Mouse (Mus musculus): Measurements from ENCODE around the gene Gpr107.

Gpr107 gene

DNA sequence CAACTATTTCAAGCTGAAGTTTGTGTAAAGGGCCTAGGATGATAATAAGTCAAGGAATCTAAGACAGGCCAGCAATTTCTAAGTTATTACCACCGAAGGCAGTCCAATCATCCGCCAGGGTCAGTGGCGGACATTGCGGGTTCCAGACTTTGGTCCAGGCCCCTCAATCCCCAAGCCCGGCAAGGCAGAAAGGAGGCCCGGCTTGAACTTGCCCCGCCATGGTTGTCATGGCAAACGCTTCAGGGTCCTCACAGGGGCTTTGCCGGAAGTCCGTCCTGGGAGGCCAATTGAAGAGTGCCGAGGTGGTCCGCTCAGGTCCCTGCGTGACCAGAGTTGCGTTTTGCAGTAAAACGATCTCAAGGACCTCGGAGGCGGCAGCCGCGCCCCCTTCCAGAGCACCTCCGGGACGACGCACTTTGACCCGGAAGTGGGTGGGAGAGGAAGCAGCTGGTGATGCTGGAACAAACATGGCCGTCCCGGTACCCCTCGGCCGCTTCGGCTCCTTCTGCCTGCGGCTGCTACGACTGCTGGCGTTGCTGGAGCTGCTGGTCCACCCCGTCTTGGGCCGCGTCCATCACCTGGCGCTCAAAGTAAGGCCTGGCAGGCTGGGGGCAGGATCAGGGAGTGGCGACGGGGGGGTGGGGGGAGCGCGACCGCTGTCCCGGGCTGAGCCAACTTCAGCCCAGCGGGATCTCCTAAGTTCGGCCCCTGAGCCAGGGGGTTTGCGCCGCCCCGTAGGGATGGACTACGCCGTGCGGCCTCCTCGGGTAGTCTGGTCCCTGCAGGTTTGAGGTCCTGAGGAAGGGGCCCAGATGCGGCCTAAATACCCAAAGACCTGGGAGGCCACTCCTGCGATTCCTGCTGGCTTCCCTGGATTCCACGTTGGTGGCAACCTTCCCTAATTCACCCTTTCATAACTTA lies at the start of gene Gpr107:
Gene Gpr107, plus strand, starts transcription at position 425 of the 921 bp plus-strand sequence.
- peak; percentile 77 for DNase-seq (ENCODE audit: low read depth, low spot score)

DNA sequence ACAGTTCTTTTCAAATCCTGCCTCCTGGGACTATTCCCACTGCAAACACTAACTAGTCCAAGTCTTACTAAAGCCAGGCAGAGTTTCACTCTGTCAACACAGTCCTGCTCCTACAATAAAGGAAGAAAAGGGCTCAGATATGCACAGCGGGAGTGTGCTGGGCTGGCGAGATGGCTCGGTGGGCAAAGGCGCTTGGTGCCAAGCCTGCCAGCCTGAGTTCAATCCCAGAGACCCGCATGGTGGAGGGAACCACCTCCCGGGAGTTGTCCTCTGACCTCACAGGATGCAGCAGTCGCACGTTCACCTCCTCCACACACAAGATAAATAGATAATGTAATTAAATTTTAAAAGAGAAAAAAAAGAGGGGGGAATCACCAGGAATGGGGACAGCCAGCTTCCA lies 48.8 kb upstream of the Gpr107 start:
- DNase-seq (ENCODE audit: low read depth, low spot score): no peak

DNA sequence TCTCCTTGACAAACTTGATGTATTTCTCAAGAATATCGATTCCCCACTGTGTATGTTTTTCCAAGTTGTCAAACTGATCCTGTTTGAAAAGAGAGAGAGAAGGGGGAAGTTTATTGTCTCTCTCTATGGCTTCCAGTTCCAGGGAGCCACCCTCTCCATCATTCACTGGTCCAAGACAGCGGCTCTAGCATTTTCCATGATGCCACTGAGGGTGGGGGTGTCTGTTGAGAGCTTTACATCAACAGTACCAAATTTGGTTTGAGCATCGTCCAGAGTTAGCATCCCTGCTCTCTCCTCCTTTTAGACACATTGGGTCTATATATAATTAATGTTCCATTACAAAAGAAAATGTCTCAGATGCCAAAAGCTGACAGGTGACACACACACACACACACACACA lies 46.8 kb upstream of the Gpr107 start:
- DNase-seq (ENCODE audit: low read depth, low spot score): no peak

DNA sequence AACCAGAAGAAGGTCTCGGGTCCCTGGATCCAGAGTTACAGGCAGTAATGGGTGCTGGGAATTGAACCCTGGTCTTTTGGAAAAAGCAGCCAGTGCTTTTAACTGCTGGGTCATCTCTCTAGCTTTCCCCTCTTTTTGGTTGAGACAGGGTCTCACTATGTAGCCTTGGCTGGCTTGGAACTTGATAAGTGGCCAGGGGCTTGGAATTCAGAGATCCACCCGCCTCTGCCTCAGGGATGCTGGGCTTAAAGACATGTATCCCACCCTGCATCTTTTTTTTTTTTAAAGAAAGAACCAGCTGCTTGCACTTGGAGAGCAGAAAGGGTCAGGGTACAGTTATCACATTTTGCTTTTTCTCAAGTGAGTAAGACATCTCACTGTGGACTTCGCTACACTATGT lies 46.1 kb upstream of the Gpr107 start:
- no peak for DNase-seq (ENCODE audit: low read depth, low spot score)

DNA sequence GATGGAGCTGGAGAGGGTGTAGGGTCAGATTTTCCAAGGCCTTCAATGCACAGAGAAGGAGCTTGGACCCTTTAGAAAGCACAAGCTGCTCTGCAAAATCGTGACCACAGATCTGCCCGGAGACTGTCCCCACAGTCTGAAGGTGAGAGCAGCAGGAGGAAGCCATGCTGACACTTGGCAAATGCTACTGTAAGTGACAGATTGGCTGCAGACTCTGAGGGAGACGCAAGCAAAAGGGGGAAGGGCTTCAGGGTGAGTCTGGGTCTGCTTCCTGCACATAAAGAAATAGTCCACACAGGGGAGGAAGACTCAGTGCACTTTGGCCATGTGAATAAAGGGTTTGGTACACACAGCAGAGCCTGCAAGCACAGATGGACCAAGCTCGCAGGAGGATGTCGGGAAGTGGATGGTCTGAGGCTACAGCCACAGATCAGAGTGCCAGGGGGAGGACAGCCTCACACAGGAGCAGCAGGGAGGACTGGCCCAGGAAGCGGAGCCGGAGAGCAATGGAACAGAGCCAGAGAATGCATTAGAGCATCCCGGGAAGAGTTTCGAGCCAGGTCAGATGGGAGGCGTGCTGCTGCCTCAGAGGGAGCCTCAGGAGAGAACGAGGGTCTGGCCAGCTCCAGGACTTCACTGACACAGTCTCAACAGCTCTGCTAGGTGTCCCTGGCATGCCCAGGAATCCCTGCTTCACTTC lies 45.3 kb upstream of the Gpr107 start:
- DNase-seq (ENCODE audit: low read depth, low spot score): no peak

DNA sequence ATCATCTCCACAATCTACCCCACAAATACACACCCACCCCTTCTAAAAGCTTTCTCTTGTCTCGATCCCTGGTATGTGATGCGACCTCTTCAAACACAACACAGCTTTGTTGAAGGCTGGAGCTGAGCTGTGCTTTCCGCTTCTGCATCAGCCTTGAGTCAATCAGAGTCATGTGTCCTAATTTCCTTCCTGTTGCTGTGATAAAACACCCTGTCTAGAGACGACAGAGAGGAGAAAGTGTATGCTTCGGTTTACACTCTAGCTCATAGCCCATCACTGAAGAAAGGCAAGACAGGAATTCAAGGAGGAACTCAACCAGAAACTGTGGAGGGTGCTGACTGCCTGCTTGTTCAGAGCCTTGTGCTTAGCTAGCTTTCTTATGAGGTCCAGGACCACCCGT lies 43.9 kb upstream of the Gpr107 start:
- no peak for DNase-seq (ENCODE audit: low read depth, low spot score)

DNA sequence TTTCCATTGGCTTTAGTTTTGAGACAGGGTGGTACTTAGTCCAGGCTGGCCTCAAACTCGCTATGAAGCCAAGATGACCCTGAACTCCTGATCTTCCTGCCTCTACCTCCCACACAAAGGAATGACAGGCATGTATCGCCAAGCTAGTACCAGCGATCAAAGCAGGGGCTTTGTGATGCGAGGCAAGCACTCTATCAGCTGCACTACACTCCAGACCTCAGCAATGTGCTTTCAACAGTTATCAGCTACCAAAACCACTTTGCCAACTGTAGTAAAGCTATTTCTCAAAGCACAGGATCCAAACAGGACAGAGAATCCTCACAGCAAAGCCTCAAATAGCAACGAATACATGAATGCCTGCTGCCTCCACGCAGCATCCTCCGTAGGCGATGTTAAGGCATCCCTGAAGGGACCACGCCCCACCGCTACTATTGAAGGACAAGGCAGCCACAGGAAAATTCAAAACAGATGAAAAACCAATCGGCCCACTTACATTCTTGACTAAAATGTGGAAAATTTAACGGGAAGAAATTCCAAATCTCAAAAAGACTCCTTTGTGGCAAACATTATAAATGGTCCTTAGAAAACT lies 42.1 kb upstream of the Gpr107 start:
- DNase-seq (ENCODE audit: low read depth, low spot score): no peak

DNA sequence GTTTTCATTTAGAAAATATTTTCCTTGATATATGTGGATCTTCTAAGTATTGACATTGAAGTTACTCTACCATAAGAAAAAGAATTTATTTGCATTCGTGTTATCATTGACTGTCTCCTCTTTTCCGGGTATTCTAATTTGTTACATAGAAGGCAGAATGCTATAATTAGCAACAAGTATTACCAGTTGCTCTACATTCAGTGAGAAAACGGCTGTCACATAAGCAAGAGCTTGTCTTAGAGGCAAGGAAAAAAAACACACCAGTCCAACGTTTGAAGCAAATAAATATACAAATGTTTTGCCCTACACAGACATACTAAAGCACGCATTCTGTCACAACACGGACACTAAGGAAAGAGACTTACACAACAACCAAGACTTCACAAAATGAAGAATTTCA lies 40.4 kb upstream of the Gpr107 start:
- no peak for DNase-seq (ENCODE audit: low read depth, low spot score)

DNA sequence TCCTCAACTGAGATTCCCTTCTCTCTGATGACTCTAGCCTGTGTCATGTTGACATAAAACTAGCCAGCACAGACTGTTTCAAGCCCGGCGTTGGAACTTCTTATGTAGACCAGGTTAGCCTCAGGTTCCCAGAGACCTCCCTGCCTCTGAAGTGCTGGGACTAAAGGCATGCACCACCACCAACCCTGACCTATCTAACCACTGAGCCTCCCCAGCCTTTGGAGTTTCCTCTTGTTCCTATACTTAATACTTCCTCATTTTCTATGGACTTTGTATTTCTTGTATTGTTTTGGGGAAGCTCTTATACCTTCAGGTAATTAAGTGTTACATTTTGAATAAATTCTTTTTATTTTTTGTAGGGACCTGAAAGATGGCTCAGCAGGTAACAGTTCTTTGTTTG lies 37.9 kb upstream of the Gpr107 start:
- no peak for DNase-seq (ENCODE audit: low read depth, low spot score)

DNA sequence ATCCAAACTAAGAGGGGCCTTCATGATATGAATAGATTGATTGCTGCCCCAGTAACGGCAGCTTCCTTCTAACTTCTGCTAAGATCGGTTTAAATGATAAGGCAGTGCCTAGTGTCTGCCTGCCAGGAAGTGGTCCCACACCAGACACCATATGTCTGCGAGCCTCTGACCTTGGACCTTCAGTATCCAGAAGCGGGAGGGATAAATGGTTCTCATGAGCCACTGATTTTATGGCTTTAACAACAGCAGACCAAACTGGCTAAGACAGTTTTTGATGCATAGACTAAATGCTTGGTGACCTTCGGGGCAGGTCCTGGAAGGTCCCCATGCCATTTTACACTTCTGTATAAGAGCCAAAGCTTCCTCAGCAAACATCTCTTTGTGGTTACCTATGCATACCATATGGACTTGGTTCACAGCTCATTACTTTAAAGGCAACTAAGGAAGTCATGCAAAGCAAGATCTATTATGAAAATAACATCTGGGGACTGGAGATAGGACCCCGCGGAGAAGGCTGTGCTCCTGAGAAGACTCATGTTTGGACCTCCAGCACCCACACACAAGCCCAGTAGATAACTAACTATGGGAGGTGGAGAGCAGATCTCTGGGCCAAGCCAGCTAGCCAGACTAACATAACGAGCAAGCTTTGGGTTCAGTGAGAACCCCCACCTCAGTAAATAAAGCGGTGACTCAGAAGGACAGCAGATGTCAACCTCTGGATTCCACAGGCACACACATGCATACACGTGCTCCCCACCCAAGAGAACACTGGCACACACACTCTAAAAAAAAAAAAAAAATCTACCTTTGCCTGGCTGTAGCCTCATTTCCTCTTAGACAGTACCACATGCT lies 36.8 kb upstream of the Gpr107 start:
- DNase-seq (ENCODE audit: low read depth, low spot score): no peak

DNA sequence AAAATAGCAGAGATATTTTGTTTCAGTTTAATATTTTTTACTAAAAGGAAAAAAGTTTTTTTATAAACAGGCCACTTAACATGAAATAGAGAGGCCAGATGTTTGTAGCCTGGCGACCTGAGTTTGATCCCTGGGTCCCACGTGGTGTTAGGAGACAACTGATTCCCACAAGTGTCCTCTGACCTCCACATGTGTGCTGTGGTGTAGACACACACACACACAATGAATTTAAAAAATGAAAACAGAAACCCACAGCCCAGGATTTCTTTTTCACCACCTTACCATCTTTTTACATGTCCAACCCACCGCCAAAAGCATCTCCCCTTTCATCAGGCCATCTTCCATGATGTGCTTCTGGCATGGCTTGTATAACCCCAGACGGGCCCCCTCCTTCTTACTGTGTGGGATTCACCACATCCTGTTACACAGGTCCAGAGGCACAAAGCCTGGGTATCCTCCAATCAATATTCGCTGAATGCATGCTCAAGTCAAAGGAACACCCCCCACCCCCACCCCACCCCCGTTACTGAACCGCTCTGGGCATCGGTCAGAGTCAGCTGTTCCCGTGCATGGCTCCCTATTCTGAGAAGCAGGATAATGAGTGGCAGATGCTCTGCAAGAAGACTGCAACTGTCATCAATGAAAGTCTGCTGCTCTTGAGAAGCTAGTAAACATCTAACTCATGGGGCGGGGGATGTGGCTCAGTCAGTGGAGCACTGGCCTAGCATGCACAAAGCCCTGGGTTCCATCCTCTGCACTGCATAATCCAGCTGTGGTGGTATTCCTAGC lies 36.0 kb upstream of the Gpr107 start:
- DNase-seq (ENCODE audit: low read depth, low spot score): no peak

DNA sequence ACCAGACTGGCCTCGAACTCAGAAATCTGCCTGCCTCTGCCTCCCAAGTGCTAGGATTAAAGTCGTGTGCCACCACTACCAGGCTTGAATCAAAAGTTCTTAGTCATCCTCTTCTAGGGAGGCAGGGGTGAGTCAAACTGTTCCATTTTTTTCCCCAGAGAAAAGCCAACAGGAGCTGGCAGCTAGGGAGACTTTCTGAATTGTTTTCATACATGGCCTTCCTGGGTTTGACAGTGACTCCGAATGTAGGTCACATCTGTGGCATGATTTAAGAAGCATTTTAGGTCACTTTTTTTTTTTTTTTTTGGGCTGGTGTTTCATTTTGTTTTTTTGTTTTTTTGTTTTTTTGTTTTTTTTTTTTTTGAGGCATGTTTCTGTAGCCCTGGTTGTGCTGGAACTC lies 33.9 kb upstream of the Gpr107 start:
- DNase-seq (ENCODE audit: low read depth, low spot score): no peak

DNA sequence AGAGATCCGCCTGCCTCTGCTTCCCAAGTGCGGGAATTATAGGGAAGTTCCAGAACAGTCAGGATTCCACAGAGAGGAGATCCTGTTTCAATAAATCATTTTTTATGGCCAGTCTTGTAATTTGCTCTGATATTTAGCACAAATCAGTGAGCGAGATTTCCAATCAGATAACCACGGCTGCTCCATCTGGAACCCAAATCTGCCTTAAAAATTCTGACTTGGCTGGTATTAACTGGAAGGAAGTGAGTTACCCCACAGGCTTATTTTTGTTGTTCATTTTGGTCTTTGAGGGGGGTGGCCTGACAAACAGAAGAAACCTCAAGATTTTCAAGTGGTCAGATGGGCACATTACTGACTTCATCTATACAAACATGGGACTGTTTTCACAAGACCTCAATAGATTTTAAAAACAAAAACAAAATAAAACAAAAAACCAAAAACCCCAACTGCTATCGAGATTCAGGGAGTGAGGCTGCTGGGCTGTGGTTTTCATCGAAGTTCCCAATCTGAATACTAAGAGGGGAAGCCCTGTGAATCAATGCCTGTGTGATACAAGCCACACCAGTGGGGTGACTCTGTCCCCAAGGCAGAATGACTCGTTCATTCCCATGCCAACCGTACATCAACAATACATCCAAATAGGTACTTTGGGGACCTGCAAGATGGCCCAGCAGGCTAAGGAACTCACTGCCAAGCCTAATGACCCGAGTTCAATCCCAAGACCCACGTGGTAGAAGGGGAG lies 33.3 kb upstream of the Gpr107 start:
- no peak for DNase-seq (ENCODE audit: low read depth, low spot score)

DNA sequence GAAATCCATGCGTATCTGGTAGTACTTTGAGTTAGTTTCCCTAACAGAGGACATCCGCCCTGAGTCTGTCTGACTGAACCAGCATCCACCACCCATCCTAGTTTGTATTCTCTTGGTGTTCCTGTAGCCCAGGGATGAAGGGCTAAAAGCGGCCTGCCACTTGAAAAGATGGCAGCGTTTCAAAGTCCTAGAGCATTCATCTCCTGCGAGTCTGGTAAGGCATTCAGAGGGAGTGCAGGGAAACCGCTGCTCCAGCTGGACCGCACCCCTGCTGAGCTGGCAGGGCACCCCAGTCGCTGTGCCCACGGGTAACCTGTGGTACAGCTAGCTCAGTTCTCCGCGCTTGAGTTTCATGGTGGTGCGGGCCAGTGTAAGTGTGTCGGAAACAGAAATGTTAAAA lies 32.3 kb upstream of the Gpr107 start:
- DNase-seq (ENCODE audit: low read depth, low spot score): no peak

DNA sequence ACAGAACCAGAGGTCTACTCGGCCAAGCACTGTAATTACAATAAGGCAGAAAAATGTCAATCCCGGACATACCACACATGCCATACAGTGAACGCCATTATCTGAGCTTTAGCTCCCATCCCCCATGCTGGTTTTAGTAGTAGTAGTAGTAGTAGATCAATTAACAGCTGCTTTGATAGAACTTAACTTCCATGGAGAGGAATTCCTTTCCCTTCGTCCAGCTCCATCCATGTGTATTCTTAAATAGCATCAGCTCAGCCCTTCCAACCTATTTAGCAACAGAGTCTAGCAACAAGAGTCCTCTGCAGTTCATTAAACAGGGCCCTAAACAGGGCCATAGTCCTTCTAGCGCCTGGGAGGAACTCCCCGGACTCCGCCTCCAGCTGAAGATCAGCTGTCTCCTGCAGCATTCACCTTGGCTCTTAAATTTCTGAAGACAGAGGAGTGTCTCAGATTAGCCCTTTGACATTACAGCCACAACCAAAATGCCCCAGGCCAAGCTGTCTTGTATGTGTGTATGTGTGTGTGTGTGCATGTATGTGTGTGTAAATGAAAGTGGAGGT lies 30.9 kb upstream of the Gpr107 start:
- no peak for DNase-seq (ENCODE audit: low read depth, low spot score)

DNA sequence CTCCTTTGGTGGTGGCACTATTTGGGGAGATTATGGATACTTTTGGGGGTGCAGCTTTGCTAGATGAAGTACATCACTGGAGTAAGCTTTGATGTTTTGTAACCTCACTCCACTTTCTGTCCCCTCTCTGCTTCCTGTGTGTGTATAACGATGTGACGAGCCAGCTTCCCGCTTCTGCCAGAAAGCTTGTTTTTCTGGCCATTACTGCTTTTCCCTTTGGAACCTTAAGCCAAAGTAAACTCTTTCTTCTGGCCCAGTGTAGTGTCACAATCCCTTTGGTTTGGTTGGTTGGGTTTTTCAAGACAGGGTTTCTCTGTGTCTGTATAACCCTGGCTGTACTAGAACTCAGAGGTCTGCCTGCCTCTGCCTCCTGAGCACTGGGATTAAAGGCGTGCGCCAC lies 29.3 kb upstream of the Gpr107 start:
- DNase-seq (ENCODE audit: low read depth, low spot score): no peak

DNA sequence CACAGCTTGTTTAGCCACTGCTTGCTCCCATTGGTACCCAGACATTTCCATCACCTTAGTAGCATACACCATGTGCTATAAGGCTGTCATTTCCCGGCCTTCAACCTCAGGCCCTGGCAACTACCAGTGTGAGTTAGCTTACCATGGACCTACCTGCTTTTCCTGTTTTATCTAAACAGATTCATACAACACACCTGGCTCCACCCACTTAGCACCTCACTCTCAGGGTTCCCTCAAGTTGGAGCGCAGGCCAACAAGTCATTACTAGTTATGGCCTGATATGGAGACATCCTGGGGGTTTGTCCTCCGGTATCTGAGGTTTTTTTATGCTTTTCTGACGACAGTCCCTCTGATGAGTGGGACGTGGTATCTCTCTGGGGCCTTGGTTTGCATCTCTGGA lies 28.6 kb upstream of the Gpr107 start:
- no peak for DNase-seq (ENCODE audit: low read depth, low spot score)

DNA sequence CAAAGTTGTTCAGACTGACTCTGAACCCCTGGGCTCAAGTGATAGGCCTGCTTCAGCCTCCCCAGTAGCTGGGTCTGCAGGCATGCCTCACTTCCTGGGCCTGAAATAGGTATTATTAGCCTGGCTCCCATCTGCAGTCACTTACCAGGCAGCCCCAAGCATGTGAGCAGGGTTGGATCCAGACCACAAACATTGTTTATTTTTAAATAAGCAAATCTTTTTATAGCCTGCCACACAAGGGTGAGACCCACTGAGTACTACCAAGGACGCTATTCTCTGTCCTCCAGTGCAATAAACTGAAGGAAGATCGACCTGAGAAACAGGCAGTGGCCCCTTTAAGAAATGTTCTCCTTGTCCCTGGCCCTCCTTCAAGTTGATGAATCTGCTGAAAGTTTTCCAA lies 27.4 kb upstream of the Gpr107 start:
- no peak for DNase-seq (ENCODE audit: low read depth, low spot score)

DNA sequence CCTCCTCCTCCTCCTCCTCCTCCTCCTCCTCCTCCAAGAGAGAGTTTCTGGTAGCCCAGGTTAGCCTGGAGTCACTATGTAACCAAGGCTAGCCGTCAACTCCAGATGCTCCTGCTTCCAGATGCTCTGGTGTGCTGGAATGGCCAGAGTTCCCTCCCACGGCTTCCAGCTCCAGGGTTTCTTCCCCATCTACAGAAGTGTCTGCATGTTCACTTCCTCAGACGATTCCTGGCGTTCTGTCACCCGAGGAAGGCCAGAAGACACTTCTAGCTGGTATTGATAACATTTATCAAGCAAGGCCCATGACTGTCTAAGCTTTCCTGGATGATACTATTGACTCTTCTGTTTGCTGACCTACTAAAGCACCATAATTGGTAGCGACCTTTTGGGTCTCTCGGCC lies 27.0 kb upstream of the Gpr107 start:
- no peak for DNase-seq (ENCODE audit: low read depth, low spot score)

DNA sequence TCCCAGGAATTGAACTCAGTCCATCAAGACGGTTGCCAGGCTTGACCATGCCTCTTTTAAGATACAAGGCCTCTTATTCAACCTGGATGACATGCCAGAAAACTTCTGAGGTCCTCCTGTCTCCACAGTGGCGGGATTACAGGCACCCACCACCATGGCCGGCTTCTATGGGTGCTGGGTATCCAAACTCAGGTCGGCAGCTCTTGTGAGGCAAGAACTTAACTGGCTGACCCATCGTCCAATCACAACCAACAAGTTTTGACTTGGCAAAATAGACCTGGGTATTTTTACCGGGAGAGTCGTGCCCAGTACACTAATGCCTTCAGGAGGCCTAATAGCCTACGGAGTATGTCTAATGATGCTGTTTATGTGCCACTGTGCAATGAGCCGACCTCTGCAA lies 26.1 kb upstream of the Gpr107 start:
- no peak for DNase-seq (ENCODE audit: low read depth, low spot score)
